8 mouse cellular contexts compared by ENCODE assay signal in genomic region chr19:21473345-21473744, GRCm38 (mm10). TPM values are rescaled to one million over a fixed set of nuclear protein-coding genes. Genes with fewer than 3 reads are reported as not detected.
DNase-seq lines count a peak whose midpoint lies in the region; ATAC-seq and TF ChIP-seq lines count a peak whose summit lies in the region.

Gda (minus strand) TSS chr19:21473445.

- peaks cover 3% of the 10 kb centered on the region; the same call in 1 of the 2 replicates for H3K4me1 ChIP-seq in embryonic fibroblast, embryonic 13.5 days (ENCODE audit: control insufficient read depth, insufficient read depth, low read length)
- peaks cover 8% of the 10 kb centered on the region for H3K4me1 ChIP-seq in hindbrain, embryonic 13.5 days (replicated peaks)
- no peaks in the 10 kb centered on the region; the same call in 1 of the 2 replicates for H3K4me1 ChIP-seq in liver, embryonic 15.5 days (replicated peaks)

- H3K27me3 ChIP-seq in hindbrain, embryonic 13.5 days: peaks cover 28% of the 10 kb centered on the region
- H3K27me3 ChIP-seq in liver, embryonic 15.5 days: peaks cover 29% of the 10 kb centered on the region

- DNase-seq in layer of hippocampus, adult 2 months (ENCODE audit: low spot score in 2 of 2): no peak
- no peak for DNase-seq in layer of hippocampus, adult 9-11 months
- no peak for DNase-seq in adipocyte (ENCODE audit: low spot score)
- no peak for DNase-seq in frontal cortex, postnatal 25 days (ENCODE audit: low spot score in 2 of 2)
- DNase-seq in right cerebral cortex, postnatal 14 days: no peak

- peak within 1 kb of the TSS; percentile 96 for H3K27ac ChIP-seq in layer of hippocampus, adult 2 months
- H3K27ac ChIP-seq in embryonic fibroblast, embryonic 13.5 days (ENCODE audit: insufficient read depth, low read length): no peak within 1 kb of the TSS
- H3K27ac ChIP-seq in hindbrain, embryonic 13.5 days: no peak within 1 kb of the TSS
- H3K27ac ChIP-seq in liver, embryonic 15.5 days (replicated peaks): no peak within 1 kb of the TSS

- ATAC-seq in hindbrain, embryonic 13.5 days (ENCODE audit: low FRiP score): no peak
- ATAC-seq in liver, embryonic 15.5 days (ENCODE audit: insufficient read depth): no peak

- TF ChIP-seq POLR2A in embryonic fibroblast, embryonic 13.5 days (IDR thresholded peaks at IDR 0.05; ENCODE audit: low read depth, low read length): no peak

- no peak for TF ChIP-seq CTCF in layer of hippocampus, adult 2 months (conservative IDR thresholded peaks at IDR 0.05)
- no peak for TF ChIP-seq CTCF in embryonic fibroblast, embryonic 13.5 days (IDR thresholded peaks at IDR 0.05; ENCODE audit: borderline replicate concordance, insufficient read depth, low read length)

- H3K4me2 ChIP-seq in hindbrain, embryonic 13.5 days: peak within 1 kb of the TSS; percentile 90
- H3K4me2 ChIP-seq in liver, embryonic 15.5 days: peak within 1 kb of the TSS; percentile 59

- 0 out of 2 replicates have a peak, but pooled peaks cover 6% of the 10 kb centered on the region for H3K9me3 ChIP-seq in hindbrain, embryonic 13.5 days
- H3K9me3 ChIP-seq in liver, embryonic 15.5 days (replicated peaks): no peaks in the 10 kb centered on the region

- WGBS in hindbrain, embryonic 13.5 days: 75% methylated on average over 2 of the region's 2 CpGs
- WGBS in liver, embryonic 15.5 days (ENCODE audit: insufficient replicate concordance): 31% methylated on average over 2 of the region's 2 CpGs

- H3K4me3 ChIP-seq in layer of hippocampus, adult 2 months: peak within 1 kb of the TSS; percentile 74
- peak within 1 kb of the TSS; percentile 32 for H3K4me3 ChIP-seq in embryonic fibroblast, embryonic 13.5 days (ENCODE audit: insufficient read depth, low read length)
- H3K4me3 ChIP-seq in hindbrain, embryonic 13.5 days: peak within 1 kb of the TSS; percentile 50
- H3K4me3 ChIP-seq in liver, embryonic 15.5 days (replicated peaks): peak within 1 kb of the TSS; percentile 48

- H3K9ac ChIP-seq in hindbrain, embryonic 13.5 days: peak within 1 kb of the TSS; percentile 67
- peak within 1 kb of the TSS; percentile 25; the same call in 1 of the 2 replicates for H3K9ac ChIP-seq in liver, embryonic 15.5 days

- no peaks in the 10 kb centered on the region for H3K36me3 ChIP-seq in hindbrain, embryonic 13.5 days
- no peaks in the 10 kb centered on the region for H3K36me3 ChIP-seq in liver, embryonic 15.5 days (replicated peaks)

RNA-seq across cellular contexts. Expression of gene Gda, which starts in this region (rescaled TPM):
- 100 to 1,000 TPM; 116 to 125 TPM for total RNA-seq in layer of hippocampus, adult 2 months (2021)
- polyA plus RNA-seq in embryonic fibroblast, embryonic 13.5 days (2011; ENCODE audit: insufficient read length, low read depth, missing spikeins): 1.3 and 1.4 TPM in 2 replicates
- 0.10 and 0.17 TPM in 2 replicates for polyA plus RNA-seq in hindbrain, embryonic 13.5 days (2015; fragmentation: Nextera tagmentation; extraction: Ambion mirVana)
- polyA plus RNA-seq in liver, embryonic 15.5 days (2015; fragmentation: Nextera tagmentation; extraction: Ambion mirVana): 1.7 and 2.3 TPM in 2 replicates
